Mouse (Mus musculus) urinary bladder, postnatal 10 days (tissue): Measurements from ENCODE around the gene Zfp677.
"Not testable (repeated sequence)": the region's sequence is repeated elsewhere in the genome, so short reads cannot be mapped to it uniquely, and the experiment has no call there.

Experiments used
- DNase-seq: peaks from one replicate; pipeline ENCODE4 v3.0.0; 2022; ENCODE audit warnings: low spot score

The Zfp677 gene

GRCm38 (mm10) chr17:21383391-21384056, at the start of gene Zfp677:
Zfp677 (plus strand) TSS chr17:21383748.
- no peak for DNase-seq

DNA sequence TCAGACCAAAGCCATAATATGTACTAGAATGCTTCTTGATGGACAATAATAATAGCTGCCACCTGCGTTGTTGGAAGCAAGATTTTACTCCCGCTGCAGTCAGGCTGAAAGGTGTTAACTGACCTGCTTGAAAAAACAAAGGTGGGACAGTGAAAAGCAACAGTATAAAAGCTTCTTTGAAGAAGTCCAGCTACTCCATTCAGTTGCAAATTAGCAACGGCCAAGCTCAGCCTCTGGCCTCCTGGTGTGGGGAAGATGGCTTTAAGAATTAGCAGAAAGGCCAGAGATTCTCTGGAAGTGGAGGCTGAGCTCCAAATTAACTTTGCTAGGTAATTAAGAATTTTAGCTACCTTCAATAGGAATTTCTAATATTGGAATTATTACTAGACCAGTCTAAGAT, 15.5 kb upstream of the Zfp677 start:
- DNase-seq: not testable (repeated sequence)

- no peak for DNase-seq
These were observed 13.4 kb upstream of the Zfp677 start for GRCm38 (mm10) chr17:21369925-21370719.

DNA sequence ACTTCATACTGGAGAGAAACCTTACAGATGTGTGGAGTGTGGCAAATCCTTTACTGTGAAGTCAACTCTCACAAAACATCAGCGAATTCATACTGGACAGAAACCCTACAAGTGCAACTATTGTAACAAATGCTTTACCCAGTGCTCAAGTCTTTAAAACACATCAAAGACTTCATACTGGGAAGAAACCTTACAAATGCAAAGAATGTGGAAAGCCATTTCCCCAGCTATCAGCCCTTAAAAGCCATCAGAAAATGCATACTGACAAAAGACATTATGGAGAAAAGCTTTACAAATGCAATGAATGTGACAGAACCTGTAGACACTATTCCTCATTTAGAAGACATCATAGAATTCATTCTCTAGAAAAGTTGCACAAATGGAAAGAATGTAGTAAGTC, 8.2 kb upstream of the Zfp677 start:
- no peak for DNase-seq

GRCm38 (mm10) chr17:21384057-21384411, 486 bp downstream of the Zfp677 start:
- no peak for DNase-seq

- DNase-seq: no peak
These were observed 39.4 kb downstream of the Zfp677 start, which contains the start of gene Zfp54 for GRCm38 (mm10) chr17:21422664-21423599. Zfp54 (plus strand) TSS chr17:21423227.

DNA sequence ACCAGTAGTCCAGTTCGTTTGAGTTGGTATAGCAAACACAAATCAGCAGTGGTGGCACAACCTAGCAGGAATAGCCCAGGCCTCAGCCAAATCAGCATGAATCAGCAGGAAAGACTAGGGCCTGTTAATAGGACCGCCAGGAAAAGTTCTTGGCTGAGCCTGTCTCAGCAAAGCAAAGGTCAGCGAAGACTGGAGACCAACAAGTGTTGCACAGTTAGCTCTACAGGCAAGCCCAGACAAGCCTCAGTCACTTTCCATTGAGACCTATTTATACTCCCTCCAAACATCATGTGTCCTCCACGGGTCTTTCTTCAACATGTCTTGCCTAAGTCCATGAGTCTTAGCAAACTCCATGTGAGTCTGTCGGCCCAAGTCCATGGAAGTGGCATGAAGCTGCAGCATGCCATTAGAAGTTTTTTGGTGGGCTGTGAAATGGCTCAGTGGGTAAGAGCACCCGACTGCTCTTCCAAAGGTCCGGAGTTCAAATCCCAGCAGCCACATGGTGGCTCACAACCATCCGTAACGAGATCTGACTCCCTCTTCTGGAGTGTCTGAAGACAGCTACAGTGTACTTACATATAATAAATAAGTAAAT, 55.4 kb downstream of the Zfp677 start:
- DNase-seq: not testable (repeated sequence)
